Mouse (Mus musculus) lung, postnatal 0 days (tissue): Measurements from ENCODE around the gene Slc4a1. TPM values are rescaled to one million over a fixed set of nuclear protein-coding genes. Genes with fewer than 3 reads are reported as not detected.

ENCODE experiments used
- ATAC-seq: fragments of 200-750 bp; cut with Nextera tagmentation; 2 replicates; pipeline ENCODE4 v1.8.0; 2017; ENCODE audit warnings: moderate library complexity
- DNase-seq: peaks from one replicate; pipeline ENCODE4 v3.0.0-alpha.2; 2016; ENCODE audit warnings: low spot score
- H3K27ac ChIP-seq: fragments of 300-500 bp; sonication (generic); 2 replicates; pipeline ENCODE4 v1.5.1; 2014; ENCODE audit warnings: antibody characterized with exemption, mild to moderate bottlenecking, low read length, mixed read lengths
- H3K27me3 ChIP-seq: fragments of 300-500 bp; sonication (generic); replicated peaks from 2 replicates; pipeline ENCODE4 v1.6.1; 2014; ENCODE audit warnings: low read length, mixed read lengths; ENCODE audit not compliant: insufficient read depth
- H3K36me3 ChIP-seq: fragments of 300-500 bp; sonication (generic); 2 replicates; pipeline ENCODE4 v1.6.1; 2014; ENCODE audit warnings: low read length, mixed read lengths; ENCODE audit not compliant: insufficient read depth
- H3K4me1 ChIP-seq: fragments of 300-500 bp; sonication (generic); 2 replicates; pipeline ENCODE4 v1.6.1; 2014; ENCODE audit warnings: antibody characterized with exemption, low read depth, low read length, mixed read lengths; ENCODE audit not compliant: insufficient read depth
- H3K4me2 ChIP-seq: fragments of 300-500 bp; sonication (generic); replicated peaks from 2 replicates; pipeline ENCODE4 v1.6.1; 2014; ENCODE audit warnings: low read depth, mild to moderate bottlenecking, low read length, moderate library complexity, mixed read lengths
- H3K4me3 ChIP-seq: fragments of 300-500 bp; sonication (generic); 2 replicates; pipeline ENCODE4 v1.5.1; 2014; ENCODE audit warnings: low read depth, low read length
- H3K9ac ChIP-seq: fragments of 300-500 bp; sonication (generic); replicated peaks from 2 replicates; pipeline ENCODE4 v1.6.1; 2014; ENCODE audit warnings: low read depth, mild to moderate bottlenecking
- H3K9me3 ChIP-seq: fragments of 300-500 bp; sonication (generic); 2 replicates; pipeline ENCODE4 v1.6.1; 2016; ENCODE audit warnings: low read length, mixed read lengths
- CTCF ChIP-seq: IDR thresholded peaks from 2 replicates; pipeline ENCODE4 v1.5.1; 2016; ENCODE audit warnings: antibody characterized with exemption, mild to moderate bottlenecking
- EP300 ChIP-seq: IDR thresholded peaks from 2 replicates; pipeline ENCODE4 v1.6.1; 2016; ENCODE audit warnings: antibody characterized with exemption, mild to moderate bottlenecking, control low read depth
- WGBS: fragments of 180-500 bp; shearing (Covaris S2); extraction: QIAGEN DNeasy Blood & Tissue Kit; methylation state at CpG from one replicate; pipeline ENCODE4 v1.1.7; 2014; 5-methylcytosine and 5-hydroxymethylcytosine counted together
- polyA plus RNA-seq: library from polyadenylated mRNA; unstranded; fragments of >200 nt; fragmentation: Nextera tagmentation; extraction: Ambion mirVana; gene quantifications from 2 replicates; pipeline ENCODE4 v1.2.1, GENCODE M21; 2015

Slc4a1 gene
- polyA plus RNA-seq, 1 experiment from 2014 or later, result 9.8 TPM

GRCm38 (mm10) chr11:102380091-102380490 lies 14.1 kb upstream of the Slc4a1 start:
- TF ChIP-seq CTCF, result no peak
- no peak for TF ChIP-seq EP300
- H3K9me3 ChIP-seq, result no peaks in the 10 kb centered on the region
- WGBS, result 52% methylated on average over 5 of the region's 5 CpGs
- no peaks in the 10 kb centered on the region for H3K4me1 ChIP-seq
- H3K9ac ChIP-seq, result no peak overlapping the region
- no peaks in the 10 kb centered on the region for H3K36me3 ChIP-seq
- H3K27me3 ChIP-seq, result no peaks in the 10 kb centered on the region
- H3K4me2 ChIP-seq, result no peak overlapping the region
- no peak overlapping the region for H3K27ac ChIP-seq
- ATAC-seq (no peak), DNase-seq (no peak)
- no peak overlapping the region for H3K4me3 ChIP-seq

GRCm38 (mm10) chr11:102377186-102377585 lies 11.2 kb upstream of the Slc4a1 start:
- Histone ChIP-seq H3K27ac (no peak overlapping the region), H3K4me2 (no peak overlapping the region), H3K4me1 (no peaks in the 10 kb centered on the region), H3K27me3 (no peaks in the 10 kb centered on the region), H3K36me3 (no peaks in the 10 kb centered on the region), H3K9ac (no peak overlapping the region), H3K4me3 (no peak overlapping the region), H3K9me3 (no peaks in the 10 kb centered on the region)
- ATAC-seq, result no peak
- no peak for DNase-seq
- TF ChIP-seq EP300 (no peak), CTCF (peak; percentile 49)
- 60% methylated on average over 12 of the region's 12 CpGs for WGBS

- WGBS, result 18% methylated on average over 8 of the region's 8 CpGs
- Histone ChIP-seq H3K4me2 (peak overlapping the region; percentile 51), H3K27me3 (no peaks in the 10 kb centered on the region), H3K36me3 (no peaks in the 10 kb centered on the region), H3K4me3 (no peak overlapping the region; the same call in 1 of the 2 replicates), H3K9ac (no peak overlapping the region), H3K4me1 (no peaks in the 10 kb centered on the region), H3K27ac (no peak overlapping the region), H3K9me3 (no peaks in the 10 kb centered on the region)
- DNase-seq (no peak), ATAC-seq (no peak)
- TF ChIP-seq CTCF (no peak), EP300 (no peak)
Observed at GRCm38 (mm10) chr11:102376196-102376835, 10.3 kb upstream of the Slc4a1 start.

- no peak for TF ChIP-seq CTCF
- TF ChIP-seq EP300, result no peak
- Histone ChIP-seq H3K4me3 (no peak overlapping the region; the same call in 1 of the 2 replicates), H3K27ac (no peak overlapping the region), H3K9me3 (no peaks in the 10 kb centered on the region), H3K4me2 (peak overlapping the region; percentile 51), H3K27me3 (no peaks in the 10 kb centered on the region), H3K9ac (no peak overlapping the region), H3K36me3 (no peaks in the 10 kb centered on the region), H3K4me1 (no peaks in the 10 kb centered on the region)
- DNase-seq (peak; percentile 75), ATAC-seq (peak; percentile 74)
- WGBS, result 9% methylated on average over 23 of the region's 23 CpGs
Observed at GRCm38 (mm10) chr11:102375196-102376173, 9.5 kb upstream of the Slc4a1 start.

GRCm38 (mm10) chr11:102374108-102374725 lies 8.2 kb upstream of the Slc4a1 start:
- 82% methylated on average over 7 of the region's 7 CpGs for WGBS
- DNase-seq, result no peak
- H3K9me3 ChIP-seq, result no peaks in the 10 kb centered on the region
- no peak overlapping the region for H3K9ac ChIP-seq
- ATAC-seq, result no peak
- H3K36me3 ChIP-seq, result no peaks in the 10 kb centered on the region
- TF ChIP-seq EP300, result no peak
- TF ChIP-seq CTCF, result no peak
- H3K4me1 ChIP-seq, result no peaks in the 10 kb centered on the region
- H3K4me3 ChIP-seq, result no peak overlapping the region
- H3K4me2 ChIP-seq, result no peak overlapping the region
- H3K27me3 ChIP-seq, result no peaks in the 10 kb centered on the region
- no peak overlapping the region for H3K27ac ChIP-seq

GRCm38 (mm10) chr11:102373646-102374045 lies 7.6 kb upstream of the Slc4a1 start:
- no peak for ATAC-seq
- H3K27ac ChIP-seq, result no peak overlapping the region

More at GRCm38 (mm10) chr11:102373646-102374045, 7.6 kb upstream of the Slc4a1 start:
- TF ChIP-seq CTCF (no peak), EP300 (no peak)
- WGBS, result 32% methylated on average over 2 of the region's 2 CpGs
- H3K9me3 ChIP-seq, result no peaks in the 10 kb centered on the region
- DNase-seq, result no peak
- H3K4me2 ChIP-seq, result no peak overlapping the region
- no peaks in the 10 kb centered on the region for H3K27me3 ChIP-seq
- H3K4me3 ChIP-seq, result no peak overlapping the region
- H3K9ac ChIP-seq, result no peak overlapping the region
- H3K36me3 ChIP-seq, result no peaks in the 10 kb centered on the region
- H3K4me1 ChIP-seq, result no peaks in the 10 kb centered on the region
